Mouse (Mus musculus): Measurements from ENCODE around the gene Gnat2. TPM values are rescaled to one million over a fixed set of nuclear protein-coding genes. Genes with fewer than 3 reads are reported as not detected.

Gene Gnat2
- 0.05 and 0.18 TPM in 2 replicates for polyA plus RNA-seq (2012; rRNA removed)

- no peak for TF ChIP-seq POLR2A (IDR thresholded peaks at IDR 0.05; ENCODE audit: borderline replicate concordance, extremely low read depth, insufficient read depth, insufficient read length, poor library complexity, severe bottlenecking)
- TF ChIP-seq CTCF (IDR thresholded peaks at IDR 0.05; ENCODE audit: borderline replicate concordance, extremely low read depth, insufficient read depth, insufficient read length) = no peak
- no peak for DNase-seq (ENCODE audit: low read depth)
These were observed at the start of gene Gnat2 for GRCm38 (mm10) chr3:108092536-108093115. TSS of gene Gnat2 (plus strand) at chr3:108092789.

- peak; percentile 25; the same call in 1 of the 2 replicates for TF ChIP-seq POLR2A (IDR thresholded peaks at IDR 0.05; ENCODE audit: borderline replicate concordance, extremely low read depth, insufficient read depth, insufficient read length, poor library complexity, severe bottlenecking)
- no peak for TF ChIP-seq CTCF (IDR thresholded peaks at IDR 0.05; ENCODE audit: borderline replicate concordance, extremely low read depth, insufficient read depth, insufficient read length)
- DNase-seq (ENCODE audit: low read depth) = peak; percentile 89
These were observed 48.0 kb upstream of the Gnat2 start, which contains the start of gene Gstm4 for GRCm38 (mm10) chr3:108044394-108045140. TSS of gene Gstm4 (minus strand) at chr3:108044894.

DNA sequence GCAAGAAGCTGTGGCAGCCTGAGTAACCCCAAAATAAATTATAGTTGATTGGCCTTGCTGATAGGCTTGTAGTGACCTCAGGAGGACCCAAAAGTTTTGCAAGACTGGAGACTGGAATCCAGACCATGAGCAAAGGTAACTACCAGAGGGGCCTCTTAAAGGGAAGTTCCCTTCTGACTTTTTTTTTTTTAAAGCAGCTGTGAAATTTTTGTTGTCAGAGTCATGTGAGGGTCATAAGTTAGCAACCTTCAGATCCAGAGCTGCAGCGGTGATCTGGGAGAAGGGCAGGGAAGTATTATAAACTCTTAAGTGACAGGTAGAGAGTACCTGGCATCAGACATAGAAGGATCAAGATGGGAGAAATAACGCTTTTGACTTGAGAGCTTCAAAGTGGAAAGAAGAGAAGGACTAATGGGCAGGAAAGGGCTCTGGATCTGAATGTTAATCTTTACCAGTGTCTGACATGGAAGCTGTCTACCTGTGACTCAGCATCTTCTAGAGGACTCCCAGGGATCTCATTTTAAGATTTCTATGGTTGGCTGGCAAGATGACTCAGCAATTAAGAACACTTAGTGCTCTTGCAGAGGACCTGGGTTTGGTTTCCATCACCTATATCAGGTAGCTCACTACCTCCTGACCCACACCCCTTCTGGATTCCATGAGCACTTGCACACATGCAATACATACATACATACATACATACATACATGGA is 45.5 kb upstream of the Gnat2 start:
- DNase-seq (ENCODE audit: low read depth) = no peak

DNA sequence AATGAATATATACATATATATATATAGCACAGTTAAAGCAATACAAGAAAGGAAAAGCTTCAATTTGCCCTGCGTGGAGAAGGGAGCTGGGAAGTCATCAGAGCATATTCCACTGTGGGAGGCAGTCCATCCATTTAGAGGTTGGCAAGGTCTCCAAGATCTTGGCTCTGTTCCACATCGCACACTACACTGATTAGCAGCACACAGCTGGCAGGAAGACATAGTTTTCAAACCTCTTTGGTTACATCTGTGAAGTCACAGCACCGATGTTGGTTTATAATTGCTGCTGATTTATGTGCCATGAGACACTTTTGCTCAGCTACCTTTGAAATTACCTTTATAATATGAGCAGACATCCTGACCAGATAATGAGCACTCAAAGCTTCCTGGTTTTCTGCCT is 44.3 kb upstream of the Gnat2 start:
- DNase-seq (ENCODE audit: low read depth) = peak; percentile 29
- TF ChIP-seq CTCF (IDR thresholded peaks at IDR 0.05; ENCODE audit: borderline replicate concordance, extremely low read depth, insufficient read depth, insufficient read length) (no peak), POLR2A (IDR thresholded peaks at IDR 0.05; ENCODE audit: borderline replicate concordance, extremely low read depth, insufficient read depth, insufficient read length, poor library complexity, severe bottlenecking) (no peak)

More for the DNA sequence above, 45.5 kb upstream of the Gnat2 start:
- TF ChIP-seq POLR2A (IDR thresholded peaks at IDR 0.05; ENCODE audit: borderline replicate concordance, extremely low read depth, insufficient read depth, insufficient read length, poor library complexity, severe bottlenecking) (no peak), CTCF (IDR thresholded peaks at IDR 0.05; ENCODE audit: borderline replicate concordance, extremely low read depth, insufficient read depth, insufficient read length) (no peak)

DNA sequence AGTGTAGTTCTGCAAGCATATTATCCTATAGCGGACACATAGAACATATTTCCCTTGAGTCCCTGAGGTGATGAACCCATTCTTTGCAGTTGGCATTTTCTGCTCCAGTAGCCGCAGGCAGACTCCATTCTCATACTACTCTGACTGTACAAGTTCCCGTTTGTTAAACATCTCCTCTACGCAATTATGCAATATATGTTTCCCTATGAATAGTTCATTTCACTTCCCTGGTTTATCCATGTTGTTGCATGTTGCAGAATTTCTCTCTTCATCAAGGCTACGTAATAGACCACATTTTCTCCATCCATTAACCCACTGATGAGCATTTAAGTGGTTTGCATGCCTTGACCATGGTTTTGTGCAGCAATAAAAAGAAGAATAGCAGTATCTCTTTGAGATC is 42.1 kb upstream of the Gnat2 start:
- no peak for TF ChIP-seq POLR2A (IDR thresholded peaks at IDR 0.05; ENCODE audit: borderline replicate concordance, extremely low read depth, insufficient read depth, insufficient read length, poor library complexity, severe bottlenecking)
- no peak for TF ChIP-seq CTCF (IDR thresholded peaks at IDR 0.05; ENCODE audit: borderline replicate concordance, extremely low read depth, insufficient read depth, insufficient read length)
- no peak for DNase-seq (ENCODE audit: low read depth)

GRCm38 (mm10) chr3:108061420-108061819 is 31.2 kb upstream of the Gnat2 start:
- peak; percentile 88 for DNase-seq (ENCODE audit: low read depth)
- TF ChIP-seq POLR2A (IDR thresholded peaks at IDR 0.05; ENCODE audit: borderline replicate concordance, extremely low read depth, insufficient read depth, insufficient read length, poor library complexity, severe bottlenecking) = no peak
- peak; percentile 49; the same call in 1 of the 2 replicates for TF ChIP-seq CTCF (IDR thresholded peaks at IDR 0.05; ENCODE audit: borderline replicate concordance, extremely low read depth, insufficient read depth, insufficient read length)

DNA sequence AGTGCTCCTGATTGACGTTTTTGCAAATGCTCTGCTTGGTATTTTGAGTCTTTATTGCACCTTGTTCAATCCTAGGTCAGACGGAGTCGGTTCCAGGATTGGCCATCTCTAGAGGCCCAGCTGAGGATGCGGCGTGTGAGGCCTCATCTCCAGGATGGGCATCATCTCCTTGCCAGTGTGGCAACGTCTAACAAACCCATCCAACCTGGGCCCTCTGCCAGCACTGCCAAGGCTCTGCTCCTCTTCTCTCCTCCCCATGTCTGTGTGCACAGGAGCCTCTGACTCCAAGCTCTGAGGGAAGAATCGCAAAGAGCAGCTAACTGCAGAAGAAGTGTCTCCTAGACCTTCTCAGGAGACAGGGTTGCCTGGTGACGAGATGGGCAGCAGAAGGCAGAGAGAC is 29.9 kb upstream of the Gnat2 start:
- TF ChIP-seq POLR2A (IDR thresholded peaks at IDR 0.05; ENCODE audit: borderline replicate concordance, extremely low read depth, insufficient read depth, insufficient read length, poor library complexity, severe bottlenecking) (no peak), CTCF (IDR thresholded peaks at IDR 0.05; ENCODE audit: borderline replicate concordance, extremely low read depth, insufficient read depth, insufficient read length) (no peak)
- no peak for DNase-seq (ENCODE audit: low read depth)

DNA sequence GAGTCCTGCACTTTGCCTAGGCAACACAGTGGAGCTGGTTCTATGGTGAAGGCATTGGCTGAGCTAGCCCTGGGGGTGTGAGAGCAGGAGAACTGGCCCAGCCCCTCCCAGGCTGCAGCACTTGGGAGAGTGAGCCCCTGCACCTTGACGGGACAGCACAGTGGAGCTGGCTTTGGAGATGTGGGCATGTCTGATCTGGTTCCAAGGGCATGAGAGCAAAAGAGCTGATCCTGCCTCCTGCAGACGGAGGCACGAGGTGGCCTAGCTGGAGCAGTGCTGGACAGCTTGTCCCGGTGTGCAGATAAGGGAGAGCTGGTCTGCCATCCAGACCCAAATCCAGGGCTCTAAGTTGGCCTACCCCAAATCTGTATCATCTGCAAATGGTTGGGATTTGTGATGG is 27.9 kb upstream of the Gnat2 start:
- TF ChIP-seq CTCF (IDR thresholded peaks at IDR 0.05; ENCODE audit: borderline replicate concordance, extremely low read depth, insufficient read depth, insufficient read length) = no peak
- TF ChIP-seq POLR2A (IDR thresholded peaks at IDR 0.05; ENCODE audit: borderline replicate concordance, extremely low read depth, insufficient read depth, insufficient read length, poor library complexity, severe bottlenecking) = no peak
- DNase-seq (ENCODE audit: low read depth) = no peak

DNA sequence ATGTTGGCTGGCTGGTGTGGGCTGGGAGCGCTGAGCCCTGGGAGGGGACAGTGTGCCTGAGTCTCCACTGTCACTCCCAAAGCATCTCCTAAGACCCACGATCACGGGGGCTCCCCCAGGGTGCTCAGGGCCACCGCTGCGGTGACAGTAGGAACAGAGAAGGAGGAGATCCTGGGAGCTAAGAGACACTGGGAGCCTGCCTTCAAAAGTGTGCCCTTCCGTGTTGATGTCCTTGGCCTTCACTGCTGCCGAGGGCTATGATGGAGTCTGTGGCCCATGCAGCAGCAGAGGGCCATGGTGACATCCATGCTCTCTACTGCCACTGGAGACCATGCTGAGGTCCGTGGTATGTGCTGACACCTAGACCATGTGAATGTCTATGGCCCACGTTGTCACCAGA is 27.0 kb upstream of the Gnat2 start:
- no peak for TF ChIP-seq POLR2A (IDR thresholded peaks at IDR 0.05; ENCODE audit: borderline replicate concordance, extremely low read depth, insufficient read depth, insufficient read length, poor library complexity, severe bottlenecking)
- TF ChIP-seq CTCF (IDR thresholded peaks at IDR 0.05; ENCODE audit: borderline replicate concordance, extremely low read depth, insufficient read depth, insufficient read length) = no peak
- no peak for DNase-seq (ENCODE audit: low read depth)

DNA sequence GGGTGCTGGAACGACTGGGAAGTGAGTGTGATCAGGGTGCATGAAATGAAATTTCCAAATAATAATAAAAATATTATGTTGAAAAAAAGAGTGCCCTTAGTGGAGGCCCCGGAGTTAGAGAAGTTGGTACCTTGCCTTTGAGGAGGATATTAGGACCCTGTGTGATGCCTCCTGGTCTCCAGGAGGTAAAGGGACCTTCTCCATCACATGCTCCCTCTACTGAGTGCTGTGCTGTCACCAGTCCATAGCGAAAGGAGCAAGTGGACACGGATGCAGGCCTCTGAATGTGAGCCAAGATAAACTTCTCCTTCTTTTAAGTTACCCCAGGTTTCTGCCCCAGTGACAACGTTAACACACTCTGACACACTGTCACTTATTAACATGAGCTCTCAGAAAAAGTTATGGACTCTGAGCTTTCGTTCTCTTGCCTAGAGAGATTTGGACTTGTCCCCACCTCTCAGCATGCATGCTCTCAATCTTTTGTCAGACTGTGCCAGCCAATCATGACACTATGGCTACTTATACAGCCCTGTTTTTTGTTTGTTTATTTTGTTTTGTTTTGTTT is 25.1 kb upstream of the Gnat2 start:
- no peak for DNase-seq (ENCODE audit: low read depth)
- TF ChIP-seq POLR2A (IDR thresholded peaks at IDR 0.05; ENCODE audit: borderline replicate concordance, extremely low read depth, insufficient read depth, insufficient read length, poor library complexity, severe bottlenecking) = no peak
- TF ChIP-seq CTCF (IDR thresholded peaks at IDR 0.05; ENCODE audit: borderline replicate concordance, extremely low read depth, insufficient read depth, insufficient read length) = no peak

GRCm38 (mm10) chr3:108068826-108069225 is 23.8 kb upstream of the Gnat2 start:
- TF ChIP-seq POLR2A (IDR thresholded peaks at IDR 0.05; ENCODE audit: borderline replicate concordance, extremely low read depth, insufficient read depth, insufficient read length, poor library complexity, severe bottlenecking) = no peak
- TF ChIP-seq CTCF (IDR thresholded peaks at IDR 0.05; ENCODE audit: borderline replicate concordance, extremely low read depth, insufficient read depth, insufficient read length) = no peak
- no peak for DNase-seq (ENCODE audit: low read depth)

Data from brain, embryonic 14.5 days (tissue).